Mouse (Mus musculus): ENCODE results near the gene Mphosph8. TPM values are rescaled to one million over a fixed set of nuclear protein-coding genes. Genes with fewer than 3 reads are reported as not detected.

Mphosph8 gene
- polyA plus RNA-seq, 1 experiment: 129 TPM

GRCm38 (mm10) chr14:56689766-56690165, 21.7 kb downstream of the Mphosph8 start:
- H3K4me1 ChIP-seq (ENCODE audit: control insufficient read depth, insufficient read depth, low read length): no peaks in the 10 kb centered on the region
- no peak overlapping the region for H3K9ac ChIP-seq (ENCODE audit: low read depth, poor library complexity, severe bottlenecking)
- H3K4me3 ChIP-seq (ENCODE audit: low read depth, low read length): no peak overlapping the region
- no peaks in the 10 kb centered on the region for H3K9me3 ChIP-seq (replicated peaks; ENCODE audit: control insufficient read depth, insufficient read depth, low read length, poor library complexity, severe bottlenecking)
- peaks cover 90% of the 10 kb centered on the region for H3K36me3 ChIP-seq (ENCODE audit: control insufficient read depth, insufficient read depth, low read length, poor library complexity, severe bottlenecking)
- TF ChIP-seq EP300 (IDR thresholded peaks at IDR 0.05; ENCODE audit: insufficient read depth, low read depth, low read length): no peak
- no peak for TF ChIP-seq POLR2A (IDR thresholded peaks at IDR 0.05; ENCODE audit: insufficient read depth, low read length)
- TF ChIP-seq CTCF (IDR thresholded peaks at IDR 0.05; ENCODE audit: low read depth, low read length): no peak
- H3K27ac ChIP-seq (ENCODE audit: insufficient read depth, low read length): no peak overlapping the region; the same call in 1 of the 2 replicates
- H3K27me3 ChIP-seq (ENCODE audit: control insufficient read depth, insufficient read depth, low read length, poor library complexity, severe bottlenecking): no peaks in the 10 kb centered on the region

GRCm38 (mm10) chr14:56695495-56695894, 27.4 kb downstream of the Mphosph8 start:
- Histone ChIP-seq H3K4me1 (ENCODE audit: control insufficient read depth, insufficient read depth, low read length) (no peaks in the 10 kb centered on the region), H3K9me3 (replicated peaks; ENCODE audit: control insufficient read depth, insufficient read depth, low read length, poor library complexity, severe bottlenecking) (no peaks in the 10 kb centered on the region), H3K27ac (ENCODE audit: insufficient read depth, low read length) (no peak overlapping the region), H3K36me3 (ENCODE audit: control insufficient read depth, insufficient read depth, low read length, poor library complexity, severe bottlenecking) (peaks cover 87% of the 10 kb centered on the region), H3K9ac (ENCODE audit: low read depth, poor library complexity, severe bottlenecking) (no peak overlapping the region), H3K4me3 (ENCODE audit: low read depth, low read length) (no peak overlapping the region), H3K27me3 (ENCODE audit: control insufficient read depth, insufficient read depth, low read length, poor library complexity, severe bottlenecking) (no peaks in the 10 kb centered on the region)
- TF ChIP-seq CTCF (IDR thresholded peaks at IDR 0.05; ENCODE audit: low read depth, low read length): no peak
- TF ChIP-seq EP300 (IDR thresholded peaks at IDR 0.05; ENCODE audit: insufficient read depth, low read depth, low read length): no peak
- no peak for TF ChIP-seq POLR2A (IDR thresholded peaks at IDR 0.05; ENCODE audit: insufficient read depth, low read length)

GRCm38 (mm10) chr14:56697836-56698235, 29.8 kb downstream of the Mphosph8 start:
- TF ChIP-seq EP300 (IDR thresholded peaks at IDR 0.05; ENCODE audit: insufficient read depth, low read depth, low read length): no peak
- TF ChIP-seq POLR2A (IDR thresholded peaks at IDR 0.05; ENCODE audit: insufficient read depth, low read length): no peak
- no peak for TF ChIP-seq CTCF (IDR thresholded peaks at IDR 0.05; ENCODE audit: low read depth, low read length)
- Histone ChIP-seq H3K4me3 (ENCODE audit: low read depth, low read length) (no peak overlapping the region), H3K36me3 (ENCODE audit: control insufficient read depth, insufficient read depth, low read length, poor library complexity, severe bottlenecking) (peaks cover 66% of the 10 kb centered on the region), H3K9me3 (replicated peaks; ENCODE audit: control insufficient read depth, insufficient read depth, low read length, poor library complexity, severe bottlenecking) (no peaks in the 10 kb centered on the region), H3K27me3 (ENCODE audit: control insufficient read depth, insufficient read depth, low read length, poor library complexity, severe bottlenecking) (no peaks in the 10 kb centered on the region), H3K9ac (ENCODE audit: low read depth, poor library complexity, severe bottlenecking) (no peak overlapping the region), H3K27ac (ENCODE audit: insufficient read depth, low read length) (no peak overlapping the region), H3K4me1 (ENCODE audit: control insufficient read depth, insufficient read depth, low read length) (no peaks in the 10 kb centered on the region)

- no peak for TF ChIP-seq EP300 (IDR thresholded peaks at IDR 0.05; ENCODE audit: insufficient read depth, low read depth, low read length)
- TF ChIP-seq POLR2A (IDR thresholded peaks at IDR 0.05; ENCODE audit: insufficient read depth, low read length): no peak
- no peak for TF ChIP-seq CTCF (IDR thresholded peaks at IDR 0.05; ENCODE audit: low read depth, low read length)
- Histone ChIP-seq H3K36me3 (ENCODE audit: control insufficient read depth, insufficient read depth, low read length, poor library complexity, severe bottlenecking) (peaks cover 18% of the 10 kb centered on the region), H3K4me3 (ENCODE audit: low read depth, low read length) (no peak overlapping the region), H3K9ac (ENCODE audit: low read depth, poor library complexity, severe bottlenecking) (no peak overlapping the region), H3K27me3 (ENCODE audit: control insufficient read depth, insufficient read depth, low read length, poor library complexity, severe bottlenecking) (no peaks in the 10 kb centered on the region), H3K9me3 (replicated peaks; ENCODE audit: control insufficient read depth, insufficient read depth, low read length, poor library complexity, severe bottlenecking) (no peaks in the 10 kb centered on the region), H3K4me1 (ENCODE audit: control insufficient read depth, insufficient read depth, low read length) (no peaks in the 10 kb centered on the region), H3K27ac (ENCODE audit: insufficient read depth, low read length) (no peak overlapping the region)
Observed at GRCm38 (mm10) chr14:56702644-56703043, 34.6 kb downstream of the Mphosph8 start.

GRCm38 (mm10) chr14:56705687-56706086, 37.6 kb downstream of the Mphosph8 start:
- H3K4me3 ChIP-seq (ENCODE audit: low read depth, low read length): no peak overlapping the region
- no peaks in the 10 kb centered on the region for H3K4me1 ChIP-seq (ENCODE audit: control insufficient read depth, insufficient read depth, low read length)
- H3K9me3 ChIP-seq (replicated peaks; ENCODE audit: control insufficient read depth, insufficient read depth, low read length, poor library complexity, severe bottlenecking): no peaks in the 10 kb centered on the region
- H3K27ac ChIP-seq (ENCODE audit: insufficient read depth, low read length): no peak overlapping the region
- peaks cover 5% of the 10 kb centered on the region for H3K36me3 ChIP-seq (ENCODE audit: control insufficient read depth, insufficient read depth, low read length, poor library complexity, severe bottlenecking)
- TF ChIP-seq CTCF (IDR thresholded peaks at IDR 0.05; ENCODE audit: low read depth, low read length) (no peak), EP300 (IDR thresholded peaks at IDR 0.05; ENCODE audit: insufficient read depth, low read depth, low read length) (no peak), POLR2A (IDR thresholded peaks at IDR 0.05; ENCODE audit: insufficient read depth, low read length) (no peak)
- no peak overlapping the region for H3K9ac ChIP-seq (ENCODE audit: low read depth, poor library complexity, severe bottlenecking)
- no peaks in the 10 kb centered on the region for H3K27me3 ChIP-seq (ENCODE audit: control insufficient read depth, insufficient read depth, low read length, poor library complexity, severe bottlenecking)

GRCm38 (mm10) chr14:56726493-56726892, 58.4 kb downstream of the Mphosph8 start:
- no peak overlapping the region for H3K4me3 ChIP-seq (ENCODE audit: low read depth, low read length)
- no peaks in the 10 kb centered on the region for H3K27me3 ChIP-seq (ENCODE audit: control insufficient read depth, insufficient read depth, low read length, poor library complexity, severe bottlenecking)
- no peak overlapping the region for H3K27ac ChIP-seq (ENCODE audit: insufficient read depth, low read length)
- H3K36me3 ChIP-seq (ENCODE audit: control insufficient read depth, insufficient read depth, low read length, poor library complexity, severe bottlenecking): peaks cover 7% of the 10 kb centered on the region
- no peak overlapping the region for H3K9ac ChIP-seq (ENCODE audit: low read depth, poor library complexity, severe bottlenecking)
- TF ChIP-seq POLR2A (IDR thresholded peaks at IDR 0.05; ENCODE audit: insufficient read depth, low read length): no peak
- TF ChIP-seq CTCF (IDR thresholded peaks at IDR 0.05; ENCODE audit: low read depth, low read length): no peak
- TF ChIP-seq EP300 (IDR thresholded peaks at IDR 0.05; ENCODE audit: insufficient read depth, low read depth, low read length): no peak
- H3K9me3 ChIP-seq (replicated peaks; ENCODE audit: control insufficient read depth, insufficient read depth, low read length, poor library complexity, severe bottlenecking): no peaks in the 10 kb centered on the region
- H3K4me1 ChIP-seq (ENCODE audit: control insufficient read depth, insufficient read depth, low read length): no peaks in the 10 kb centered on the region

Measured in ES-Bruce4 (cell line).